Mouse (Mus musculus) kidney, embryonic 14.5 days (tissue): ENCODE results near the gene 4930524J08Rik. TPM values are rescaled to one million over a fixed set of nuclear protein-coding genes. Genes with fewer than 3 reads are reported as not detected.

Experiments used
- ATAC-seq: fragments of 200-750 bp; cut with Nextera tagmentation; 2 replicates; pipeline ENCODE4 v1.8.0; 2017; ENCODE audit warnings: moderate number of reproducible peaks, mild to moderate bottlenecking, moderate TSS enrichment, moderate library complexity; ENCODE audit not compliant: low FRiP score, low TSS enrichment
- H3K27ac ChIP-seq: fragments of 300-500 bp; sonication (generic); 2 replicates; pipeline ENCODE4 v1.5.1; 2014; ENCODE audit warnings: low read depth, mild to moderate bottlenecking, low read length, moderate library complexity, mixed read lengths
- H3K27me3 ChIP-seq: fragments of 300-500 bp; sonication (generic); 2 replicates; pipeline ENCODE4 v1.6.1; 2014; ENCODE audit warnings: mild to moderate bottlenecking, low read length; ENCODE audit not compliant: control insufficient read depth, insufficient read depth
- H3K36me3 ChIP-seq: fragments of 300-500 bp; sonication (generic); 2 replicates; pipeline ENCODE4 v1.6.1; 2014; ENCODE audit warnings: low read length, mixed read lengths; ENCODE audit not compliant: control insufficient read depth, insufficient read depth
- H3K4me1 ChIP-seq: fragments of 300-500 bp; sonication (generic); 2 replicates; pipeline ENCODE4 v1.6.1; 2014; ENCODE audit warnings: low read length, mixed read lengths; ENCODE audit not compliant: control insufficient read depth, insufficient read depth
- H3K4me2 ChIP-seq: fragments of 300-500 bp; sonication (generic); replicated peaks from 2 replicates; pipeline ENCODE4 v1.6.1; 2014; ENCODE audit warnings: low read depth, mild to moderate bottlenecking, low read length
- H3K4me3 ChIP-seq: fragments of 300-500 bp; sonication (generic); 2 replicates; pipeline ENCODE4 v1.5.1; 2014; ENCODE audit warnings: mild to moderate bottlenecking, low read length
- H3K9ac ChIP-seq: fragments of 300-500 bp; sonication (generic); 2 replicates; pipeline ENCODE4 v1.6.1; 2014; ENCODE audit warnings: low read depth, mild to moderate bottlenecking, low read length, moderate library complexity
- H3K9me3 ChIP-seq: fragments of 300-500 bp; sonication (generic); 2 replicates; pipeline ENCODE4 v1.6.1; 2016; ENCODE audit warnings: low read length; ENCODE audit not compliant: control insufficient read depth
- WGBS: fragments of 180-500 bp; shearing (Covaris S2); extraction: QIAGEN DNeasy Blood & Tissue Kit; methylation state at CpG from one replicate; pipeline ENCODE4 v1.1.7; 2014; 5-methylcytosine and 5-hydroxymethylcytosine counted together
- polyA plus RNA-seq: library from polyadenylated mRNA; unstranded; fragments of >200 nt; fragmentation: Nextera tagmentation; extraction: Ambion mirVana; gene quantifications from 2 replicates; pipeline ENCODE4 v1.2.1, GENCODE M21; 2014

The 4930524J08Rik gene
- polyA plus RNA-seq, 1 experiment from 2014 or later = 2.5 TPM

- no peaks in the 10 kb centered on the region for H3K36me3 ChIP-seq
- ATAC-seq = no peak
Observed at GRCm38 (mm10) chr5:99994166-99994565, 15.3 kb downstream of the 4930524J08Rik start.

DNA sequence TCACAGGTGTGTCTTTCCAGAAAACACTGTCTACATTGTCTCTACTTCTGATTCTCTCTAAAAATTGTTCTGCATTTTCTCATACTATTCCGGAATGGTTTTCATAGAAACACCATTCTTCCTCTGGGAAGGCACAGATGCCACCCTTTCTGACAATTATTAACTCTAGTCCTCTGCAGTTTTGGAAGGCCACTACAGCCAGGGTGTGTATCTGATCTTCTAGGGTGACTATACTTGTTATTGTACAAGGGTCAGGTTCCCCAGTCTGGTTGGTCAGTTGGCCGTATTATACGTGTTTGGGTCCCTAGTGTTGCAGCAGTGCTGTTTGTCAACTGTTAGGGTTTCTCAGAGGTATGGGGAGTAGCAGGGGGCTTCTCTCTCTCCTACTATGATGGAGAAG is 15.8 kb downstream of the 4930524J08Rik start:
- Histone ChIP-seq H3K36me3 (no peaks in the 10 kb centered on the region), H3K27ac (no peak overlapping the region), H3K27me3 (no peaks in the 10 kb centered on the region), H3K4me1 (no peaks in the 10 kb centered on the region), H3K9ac (no peak overlapping the region), H3K9me3 (peaks cover 9% of the 10 kb centered on the region; the same call in 1 of the 2 replicates), H3K4me2 (no peak overlapping the region), H3K4me3 (no peak overlapping the region)
- ATAC-seq = no peak
- WGBS = 88% methylated on average over 3 of the region's 3 CpGs

More at GRCm38 (mm10) chr5:99994166-99994565, 15.3 kb downstream of the 4930524J08Rik start:
- Histone ChIP-seq H3K27me3 (no peaks in the 10 kb centered on the region), H3K4me1 (no peaks in the 10 kb centered on the region), H3K9ac (no peak overlapping the region), H3K9me3 (peaks cover 9% of the 10 kb centered on the region; the same call in 1 of the 2 replicates), H3K4me3 (no peak overlapping the region), H3K4me2 (no peak overlapping the region), H3K27ac (no peak overlapping the region)
- WGBS = 68% methylated on average over 3 of the region's 3 CpGs

DNA sequence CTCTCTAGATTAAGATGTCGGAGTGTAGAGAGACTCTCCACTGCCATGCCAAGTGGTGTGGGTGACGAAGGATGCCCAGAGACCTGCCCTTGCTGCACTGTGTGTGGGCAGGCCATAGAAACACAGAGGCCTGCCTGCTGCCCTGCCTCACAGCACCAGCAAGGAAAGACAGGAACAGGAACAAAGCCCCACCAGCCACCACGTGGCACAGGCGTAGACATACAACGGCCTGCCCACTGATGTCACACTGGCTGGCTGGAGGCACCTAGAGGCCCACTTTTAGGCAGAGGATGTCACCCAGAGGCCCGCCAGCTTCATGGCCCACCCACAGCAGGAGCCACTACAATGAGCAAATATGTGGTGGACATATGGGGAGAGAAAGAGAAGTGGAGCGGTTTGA is 21.2 kb downstream of the 4930524J08Rik start:
- Histone ChIP-seq H3K9ac (no peak overlapping the region), H3K9me3 (peaks cover 9% of the 10 kb centered on the region; the same call in 1 of the 2 replicates), H3K4me3 (no peak overlapping the region), H3K36me3 (no peaks in the 10 kb centered on the region), H3K27me3 (no peaks in the 10 kb centered on the region), H3K4me1 (no peaks in the 10 kb centered on the region), H3K4me2 (no peak overlapping the region), H3K27ac (no peak overlapping the region)
- WGBS = 77% methylated on average over 7 of the region's 7 CpGs
- no peak for ATAC-seq

DNA sequence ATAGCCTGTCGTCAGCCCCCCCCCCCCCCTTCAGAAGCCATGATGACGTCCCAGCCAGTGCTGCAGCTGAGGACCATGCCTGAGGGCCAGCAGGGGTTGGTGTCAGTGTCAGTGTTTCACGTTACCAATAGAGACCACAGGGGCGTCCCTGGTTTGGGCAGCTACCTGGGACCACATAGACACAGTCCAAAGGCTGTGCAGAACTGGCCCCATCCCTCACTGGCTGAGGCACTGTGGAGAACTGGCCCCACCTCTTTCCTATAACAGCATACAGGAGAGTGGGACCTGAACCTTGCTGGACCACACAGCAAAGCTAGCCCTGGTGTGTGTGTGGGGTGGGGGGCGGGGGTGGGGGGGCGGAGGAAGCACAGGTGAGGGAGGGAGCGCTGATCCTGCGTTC is 21.6 kb downstream of the 4930524J08Rik start:
- no peaks in the 10 kb centered on the region for H3K36me3 ChIP-seq

DNA sequence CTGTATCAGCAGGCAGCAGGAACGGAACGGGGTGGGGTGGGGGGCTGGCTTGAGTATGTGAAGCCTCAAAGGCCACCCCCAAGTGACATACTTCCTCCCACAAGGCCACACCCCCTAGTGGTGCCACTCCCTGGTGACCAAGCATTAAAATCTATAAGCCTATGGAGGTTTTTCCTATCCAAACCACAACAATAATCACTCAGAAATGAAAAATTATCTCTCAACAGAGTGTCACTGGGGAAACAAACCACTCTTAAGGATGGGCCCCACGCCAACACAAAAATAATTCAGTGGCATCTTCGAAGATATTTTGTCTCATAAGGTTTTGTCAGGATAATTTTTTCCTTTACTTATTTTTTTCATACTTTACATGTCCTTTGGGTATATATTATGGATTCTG is 25.0 kb downstream of the 4930524J08Rik start:
- H3K36me3 ChIP-seq = no peaks in the 10 kb centered on the region
- no peak overlapping the region for H3K4me3 ChIP-seq
- no peaks in the 10 kb centered on the region for H3K9me3 ChIP-seq
- no peaks in the 10 kb centered on the region for H3K4me1 ChIP-seq
- H3K27ac ChIP-seq = no peak overlapping the region
- no peak overlapping the region for H3K9ac ChIP-seq
- WGBS = 92% methylated on average over 4 of the region's 4 CpGs
- no peak for ATAC-seq
- H3K4me2 ChIP-seq = no peak overlapping the region
- no peaks in the 10 kb centered on the region for H3K27me3 ChIP-seq

More for the DNA sequence above, 21.6 kb downstream of the 4930524J08Rik start:
- Histone ChIP-seq H3K4me3 (no peak overlapping the region), H3K9me3 (peaks cover 9% of the 10 kb centered on the region; the same call in 1 of the 2 replicates), H3K27me3 (no peaks in the 10 kb centered on the region), H3K4me2 (no peak overlapping the region), H3K4me1 (no peaks in the 10 kb centered on the region), H3K9ac (no peak overlapping the region), H3K27ac (no peak overlapping the region)
- 0 out of 2 replicates have a peak, but pooled peaks have one; percentile 32 for ATAC-seq
- WGBS = 53% methylated on average over 7 of the region's 8 CpGs

GRCm38 (mm10) chr5:100005431-100005830 is 26.6 kb downstream of the 4930524J08Rik start:
- Histone ChIP-seq H3K36me3 (no peaks in the 10 kb centered on the region), H3K27ac (no peak overlapping the region), H3K4me2 (no peak overlapping the region), H3K4me1 (no peaks in the 10 kb centered on the region), H3K9ac (no peak overlapping the region), H3K4me3 (no peak overlapping the region), H3K27me3 (no peaks in the 10 kb centered on the region), H3K9me3 (no peaks in the 10 kb centered on the region)
- ATAC-seq = no peak
- WGBS = 83% methylated on average over 3 of the region's 3 CpGs

DNA sequence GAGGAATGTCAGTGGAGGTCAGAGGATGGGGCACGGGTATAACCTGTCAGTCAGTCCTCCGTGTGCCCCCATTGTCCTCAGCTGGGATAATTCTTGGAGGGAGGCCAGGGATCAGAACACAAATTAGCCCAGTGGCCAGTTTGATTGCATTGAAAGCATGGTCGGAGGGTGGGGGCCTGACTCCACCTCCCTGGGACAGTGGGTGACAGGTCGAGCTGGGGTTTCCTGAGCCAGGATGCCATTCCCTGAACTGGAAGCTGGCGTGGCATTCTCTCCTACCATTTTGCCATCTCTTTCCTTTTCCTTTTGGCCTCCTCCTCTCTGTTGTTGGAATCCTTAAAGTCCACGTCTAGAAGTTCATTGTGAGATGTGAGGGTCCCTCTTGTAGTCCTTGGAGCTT is 27.0 kb downstream of the 4930524J08Rik start:
- Histone ChIP-seq H3K4me3 (no peak overlapping the region), H3K27me3 (no peaks in the 10 kb centered on the region), H3K36me3 (no peaks in the 10 kb centered on the region), H3K9me3 (no peaks in the 10 kb centered on the region), H3K9ac (no peak overlapping the region), H3K27ac (no peak overlapping the region), H3K4me2 (no peak overlapping the region), H3K4me1 (no peaks in the 10 kb centered on the region)
- ATAC-seq = no peak
- 87% methylated on average over 6 of the region's 6 CpGs for WGBS

DNA sequence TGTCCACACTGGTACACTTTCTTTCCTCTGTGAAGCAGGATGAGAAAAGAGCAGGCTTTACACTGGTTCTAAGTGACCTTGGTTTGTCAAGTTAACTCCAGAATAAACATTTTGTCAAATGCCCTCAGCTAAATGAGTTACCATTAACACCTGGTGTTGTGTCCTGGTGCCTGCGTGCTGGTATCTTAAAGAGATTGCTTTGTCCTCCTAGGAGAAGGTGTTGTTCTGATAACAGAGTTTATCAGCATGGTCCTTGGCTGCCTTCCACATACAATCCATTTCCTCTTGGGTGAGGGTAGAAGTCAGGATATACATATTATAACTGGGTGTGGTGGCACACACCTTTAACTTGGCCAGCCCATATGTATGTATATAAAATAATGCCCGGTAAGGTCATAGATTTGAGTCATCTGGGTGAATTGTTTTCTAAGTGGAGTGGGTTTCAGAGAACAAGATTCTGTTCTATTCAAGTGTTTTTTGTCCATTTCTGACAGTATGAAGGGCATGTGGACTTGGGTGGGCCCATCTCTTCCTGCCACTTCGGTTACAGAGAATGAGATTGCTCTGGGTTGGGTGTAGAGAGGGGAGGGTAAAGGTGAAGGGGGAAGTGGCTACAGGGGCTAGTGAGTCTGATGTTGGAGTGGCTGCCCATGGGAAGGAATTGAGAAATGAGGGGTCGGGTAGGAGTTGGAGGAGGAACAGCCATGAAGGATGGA is 27.6 kb downstream of the 4930524J08Rik start:
- H3K27me3 ChIP-seq = no peaks in the 10 kb centered on the region
- WGBS = 92% methylated on average over 4 of the region's 4 CpGs
- H3K27ac ChIP-seq = no peak overlapping the region
- H3K9ac ChIP-seq = no peak overlapping the region
- no peaks in the 10 kb centered on the region for H3K36me3 ChIP-seq
- ATAC-seq = no peak
- no peaks in the 10 kb centered on the region for H3K4me1 ChIP-seq
- H3K4me2 ChIP-seq = no peak overlapping the region
- no peak overlapping the region for H3K4me3 ChIP-seq
- H3K9me3 ChIP-seq = no peaks in the 10 kb centered on the region

GRCm38 (mm10) chr5:100007040-100007375 is 28.1 kb downstream of the 4930524J08Rik start:
- no peak overlapping the region for H3K4me2 ChIP-seq
- no peak overlapping the region for H3K9ac ChIP-seq
- ATAC-seq = no peak
- no peak overlapping the region for H3K27ac ChIP-seq
- H3K4me3 ChIP-seq = no peak overlapping the region
- WGBS = 84% methylated on average over 4 of the region's 4 CpGs
- no peaks in the 10 kb centered on the region for H3K4me1 ChIP-seq
- H3K27me3 ChIP-seq = no peaks in the 10 kb centered on the region
- H3K36me3 ChIP-seq = no peaks in the 10 kb centered on the region
- no peaks in the 10 kb centered on the region for H3K9me3 ChIP-seq
